Mouse (Mus musculus) right cerebral cortex, postnatal 36 days (tissue): ENCODE data around the gene Smg6.

ENCODE experiments used
- DNase-seq, 2 experiments: peaks; one replicate each; pipeline ENCODE4 v3.0.0; 2022; ENCODE audit warnings: low spot score in 2 of 2, mixed read lengths in 1 of 2

Gene Smg6

DNA sequence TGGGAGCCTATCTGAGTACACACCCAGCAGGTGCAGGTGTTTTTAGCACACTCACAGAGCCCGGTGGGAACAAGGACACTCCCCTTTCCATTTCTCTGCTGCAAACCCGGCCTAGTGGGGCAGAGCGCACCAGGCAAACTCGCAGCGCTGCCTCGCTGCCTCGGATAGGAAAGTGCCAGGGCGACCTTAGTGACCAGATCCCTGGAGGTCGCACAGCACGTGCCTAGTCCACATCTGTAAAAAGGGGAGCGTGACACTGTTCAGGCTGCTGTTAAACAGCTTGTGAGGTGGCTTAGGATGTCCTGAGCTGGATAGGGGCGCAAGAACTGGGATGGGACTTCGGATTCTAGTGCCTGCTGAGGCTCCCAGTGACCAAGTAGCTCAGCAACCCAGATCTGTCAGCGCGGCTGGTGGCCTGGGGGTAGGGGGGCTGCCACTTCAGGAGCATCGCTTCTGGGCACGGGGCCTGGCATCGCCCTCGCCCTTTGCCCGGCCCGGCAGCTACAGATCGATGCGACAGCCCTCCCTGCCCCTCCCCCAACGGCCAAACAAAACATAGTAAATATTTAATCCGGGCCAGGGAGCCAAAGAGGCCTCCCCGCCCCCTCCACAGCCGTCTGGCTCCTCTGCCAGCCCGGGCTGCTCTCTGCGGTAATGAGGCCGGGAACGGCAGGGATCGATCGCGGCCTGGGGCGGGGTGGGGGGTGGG is 287.9 kb downstream of the Smg6 start:
- DNase-seq, result no peak
